Mouse (Mus musculus) mouse trophoblast stem cell (cell line): ENCODE data around the gene Gm20896.
"Not testable (repeated sequence)": the region's sequence is repeated elsewhere in the genome, so short reads cannot be mapped to it uniquely, and the experiment has no call there.

Experiments
- in situ Hi-C, 2 experiments: fragments of 300-500 bp; cut with MseI, MboI; formaldehyde crosslinking; loops; 2 replicates in 1 of 2; 3 replicates in 1 of 2; pipeline ENCODE4 v1.15.1; 2025

The Gm20896 gene

GRCm38 (mm10) chrY:35921426-35921825 is at the start of gene Gm20896:
Gene Gm20896, minus strand, starts transcription at chrY:35921526.
- in situ Hi-C loops, result not testable (repeated sequence)
